Mouse (Mus musculus) intestine, embryonic 14.5 days (tissue): ENCODE measurements around the gene Spag17. TPM values are rescaled to one million over a fixed set of nuclear protein-coding genes. Genes with fewer than 3 reads are reported as not detected.
A peak's percentile ranks its signal among the peaks of the same experiment; 100 is the strongest.

Source experiments
- ATAC-seq: fragments of 200-750 bp; cut with Nextera tagmentation; replicated peaks from 2 replicates; pipeline ENCODE4 v1.8.0; 2017; ENCODE audit warnings: low read depth, moderate number of reproducible peaks, moderate TSS enrichment, moderate library complexity; ENCODE audit not compliant: low FRiP score, low TSS enrichment
- DNase-seq: peaks from one replicate; pipeline ENCODE4 v3.0.0-alpha.2; 2018; ENCODE audit warnings: low spot score
- H3K27ac ChIP-seq: fragments of 300-500 bp; sonication (generic); 2 replicates; pipeline ENCODE4 v1.5.1; 2014; ENCODE audit warnings: low read depth, mild to moderate bottlenecking, control low read depth
- H3K27me3 ChIP-seq: fragments of 300-500 bp; sonication (generic); replicated peaks from 2 replicates; pipeline ENCODE4 v1.6.1; 2014; ENCODE audit warnings: low read length, control low read depth; ENCODE audit not compliant: control insufficient read depth, insufficient read depth
- H3K36me3 ChIP-seq: fragments of 300-500 bp; sonication (generic); 2 replicates; pipeline ENCODE4 v1.6.1; 2014; ENCODE audit warnings: low read length, control low read depth; ENCODE audit not compliant: control insufficient read depth, insufficient read depth
- H3K4me1 ChIP-seq: fragments of 300-500 bp; sonication (generic); replicated peaks from 2 replicates; pipeline ENCODE4 v1.6.1; 2014; ENCODE audit warnings: low read length, control low read depth, mixed read lengths; ENCODE audit not compliant: control insufficient read depth, insufficient read depth
- H3K4me2 ChIP-seq: fragments of 300-500 bp; sonication (generic); 2 replicates; pipeline ENCODE4 v1.6.1; 2014; ENCODE audit warnings: low read length
- H3K4me3 ChIP-seq: fragments of 300-500 bp; sonication (generic); 2 replicates; pipeline ENCODE4 v1.5.1; 2014; ENCODE audit warnings: low read depth, low read length, control low read depth, mixed read lengths
- H3K9ac ChIP-seq: fragments of 300-500 bp; sonication (generic); 2 replicates; pipeline ENCODE4 v1.6.1; 2014; ENCODE audit warnings: mild to moderate bottlenecking, low read length
- H3K9me3 ChIP-seq: fragments of 300-500 bp; sonication (generic); 2 replicates; pipeline ENCODE4 v1.6.1; 2016; ENCODE audit warnings: low read length, control low read depth; ENCODE audit not compliant: control insufficient read depth
- WGBS: fragments of 180-500 bp; shearing (Covaris S2); extraction: QIAGEN DNeasy Blood & Tissue Kit; methylation state at CpG from one replicate; pipeline ENCODE4 v1.1.7; 2014; 5-methylcytosine and 5-hydroxymethylcytosine counted together
- polyA plus RNA-seq: library from polyadenylated mRNA; unstranded; fragments of >200 nt; fragmentation: Nextera tagmentation; extraction: Ambion mirVana; gene quantifications from 2 replicates; pipeline ENCODE4 v1.2.1, GENCODE M21; 2014

The Spag17 gene
- polyA plus RNA-seq, 1 experiment from 2014 or later: 0.19 TPM

GRCm38 (mm10) chr3:99945171-99945570 is 60.0 kb downstream of the Spag17 start:
- ATAC-seq (no peak), DNase-seq (no peak)
- Histone ChIP-seq H3K36me3 (no peaks in the 10 kb centered on the region), H3K4me3 (no peak overlapping the region), H3K9ac (no peak overlapping the region), H3K27ac (no peak overlapping the region), H3K4me2 (no peak overlapping the region), H3K4me1 (no peaks in the 10 kb centered on the region), H3K27me3 (no peaks in the 10 kb centered on the region), H3K9me3 (no peaks in the 10 kb centered on the region)
- WGBS: 60% methylated on average over 2 of the region's 2 CpGs

GRCm38 (mm10) chr3:99954039-99954602 is 68.9 kb downstream of the Spag17 start:
- Histone ChIP-seq H3K4me3 (no peak overlapping the region), H3K4me1 (no peaks in the 10 kb centered on the region), H3K27ac (no peak overlapping the region), H3K9me3 (no peaks in the 10 kb centered on the region), H3K4me2 (no peak overlapping the region), H3K36me3 (no peaks in the 10 kb centered on the region), H3K27me3 (no peaks in the 10 kb centered on the region), H3K9ac (no peak overlapping the region)
- WGBS: 71% methylated on average over 9 of the region's 9 CpGs
- no peak for ATAC-seq
- no peak for DNase-seq

- H3K9me3 ChIP-seq: no peaks in the 10 kb centered on the region
- H3K4me2 ChIP-seq: no peak overlapping the region
- H3K4me1 ChIP-seq: no peaks in the 10 kb centered on the region
- H3K36me3 ChIP-seq: no peaks in the 10 kb centered on the region
- no peak overlapping the region for H3K4me3 ChIP-seq
- no peak overlapping the region for H3K9ac ChIP-seq
- no peak for ATAC-seq
- DNase-seq: no peak
- no peaks in the 10 kb centered on the region for H3K27me3 ChIP-seq
- H3K27ac ChIP-seq: no peak overlapping the region
These were observed 71.3 kb downstream of the Spag17 start for GRCm38 (mm10) chr3:99956517-99956916.

- H3K27ac ChIP-seq: no peak overlapping the region
- no peak for ATAC-seq
- no peak overlapping the region for H3K4me3 ChIP-seq
- H3K4me1 ChIP-seq: no peaks in the 10 kb centered on the region
- no peaks in the 10 kb centered on the region for H3K36me3 ChIP-seq
- no peak overlapping the region for H3K9ac ChIP-seq
- H3K4me2 ChIP-seq: no peak overlapping the region
- H3K9me3 ChIP-seq: no peaks in the 10 kb centered on the region
- 66% methylated on average over 7 of the region's 7 CpGs for WGBS
- no peak for DNase-seq
- H3K27me3 ChIP-seq: no peaks in the 10 kb centered on the region
These were observed 74.7 kb downstream of the Spag17 start for GRCm38 (mm10) chr3:99959805-99960485.

DNA sequence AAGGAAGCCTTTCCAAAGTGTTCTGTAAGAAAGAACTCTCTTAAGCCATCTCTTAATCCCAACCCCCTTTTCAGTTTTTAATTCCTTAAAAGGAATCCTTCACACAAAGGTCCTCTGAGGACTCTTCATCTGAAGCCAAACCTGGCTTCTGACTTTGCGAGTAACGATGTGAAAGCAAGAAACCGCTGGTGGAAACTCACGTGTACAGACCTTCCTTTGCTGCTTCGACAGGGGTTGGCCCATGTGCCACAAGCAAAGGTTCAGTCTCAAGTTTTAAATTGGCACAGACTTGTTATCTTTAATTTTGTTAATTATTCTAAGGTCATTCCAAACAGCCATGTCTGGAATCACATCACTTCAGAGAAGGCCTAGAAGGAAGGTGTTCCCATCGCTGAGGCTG is 79.1 kb downstream of the Spag17 start:
- H3K4me2 ChIP-seq: no peak overlapping the region

GRCm38 (mm10) chr3:99965863-99966262 is 80.7 kb downstream of the Spag17 start:
- no peak overlapping the region for H3K27ac ChIP-seq
- no peak overlapping the region for H3K4me2 ChIP-seq
- no peak overlapping the region for H3K9ac ChIP-seq
- 60% methylated on average over 4 of the region's 4 CpGs for WGBS
- DNase-seq: no peak
- no peaks in the 10 kb centered on the region for H3K27me3 ChIP-seq
- no peak for ATAC-seq
- H3K36me3 ChIP-seq: no peaks in the 10 kb centered on the region
- H3K9me3 ChIP-seq: no peaks in the 10 kb centered on the region
- no peak overlapping the region for H3K4me3 ChIP-seq
- no peaks in the 10 kb centered on the region; the same call in 1 of the 2 replicates for H3K4me1 ChIP-seq

More for the DNA sequence above, 79.1 kb downstream of the Spag17 start:
- Histone ChIP-seq H3K9ac (no peak overlapping the region), H3K36me3 (no peaks in the 10 kb centered on the region), H3K27me3 (no peaks in the 10 kb centered on the region), H3K9me3 (no peaks in the 10 kb centered on the region), H3K27ac (no peak overlapping the region), H3K4me3 (no peak overlapping the region), H3K4me1 (no peaks in the 10 kb centered on the region)
- no peak for ATAC-seq
- 86% methylated on average over 6 of the region's 6 CpGs for WGBS
- DNase-seq: no peak

- Histone ChIP-seq H3K27me3 (no peaks in the 10 kb centered on the region), H3K4me2 (no peak overlapping the region), H3K4me3 (no peak overlapping the region), H3K36me3 (no peaks in the 10 kb centered on the region), H3K4me1 (no peaks in the 10 kb centered on the region; the same call in 1 of the 2 replicates), H3K9me3 (no peaks in the 10 kb centered on the region), H3K9ac (no peak overlapping the region), H3K27ac (no peak overlapping the region)
- DNase-seq: no peak
- ATAC-seq: no peak
- WGBS: 55% methylated on average over 2 of the region's 2 CpGs
These were observed 81.1 kb downstream of the Spag17 start for GRCm38 (mm10) chr3:99966285-99966684.

DNA sequence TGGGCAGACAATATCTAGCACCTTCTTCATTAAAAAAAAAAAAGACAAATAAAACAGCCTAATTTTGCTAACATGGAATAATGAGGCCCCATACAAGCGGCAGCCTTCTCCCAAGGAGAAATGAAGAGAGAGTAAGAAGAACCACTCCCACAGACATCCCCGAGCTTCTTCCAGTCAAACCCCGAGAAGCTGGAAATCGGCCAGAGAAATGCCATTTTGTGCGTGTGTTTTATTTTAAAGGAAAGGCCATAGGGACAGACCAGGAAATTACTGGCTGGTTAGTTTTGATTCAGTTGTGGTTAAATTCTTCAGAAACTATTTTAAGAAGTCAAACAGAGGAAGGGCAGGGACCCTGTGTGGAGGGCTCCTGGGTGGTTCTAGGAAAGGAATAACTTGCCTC is 85.6 kb downstream of the Spag17 start:
- H3K9me3 ChIP-seq: no peaks in the 10 kb centered on the region
- H3K9ac ChIP-seq: no peak overlapping the region
- H3K27me3 ChIP-seq: no peaks in the 10 kb centered on the region
- H3K4me3 ChIP-seq: no peak overlapping the region
- WGBS: 21% methylated on average over 5 of the region's 5 CpGs
- H3K4me1 ChIP-seq: no peaks in the 10 kb centered on the region; the same call in 1 of the 2 replicates
- no peak for ATAC-seq
- no peaks in the 10 kb centered on the region for H3K36me3 ChIP-seq
- no peak overlapping the region for H3K27ac ChIP-seq
- no peak overlapping the region for H3K4me2 ChIP-seq
- peak; percentile 67 for DNase-seq

DNA sequence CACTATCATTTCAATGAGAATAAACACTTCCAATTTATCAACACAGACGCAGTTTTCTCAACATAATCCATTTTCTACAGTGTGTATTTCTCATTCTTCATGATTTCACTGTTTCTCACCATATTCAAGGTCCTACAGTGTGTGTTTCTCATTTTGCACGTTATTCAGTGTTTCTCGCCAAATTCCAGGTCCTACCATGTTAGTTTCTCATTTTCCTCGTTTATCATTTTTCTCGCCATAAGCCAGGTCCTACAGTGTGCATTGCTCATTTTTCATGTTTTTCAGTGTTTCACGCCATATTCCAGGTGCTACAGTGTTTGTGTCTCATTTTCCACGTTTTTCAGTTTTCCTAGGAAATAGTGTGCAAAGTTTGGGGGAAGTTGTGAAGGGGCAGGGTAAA is 95.8 kb downstream of the Spag17 start:
- no peak overlapping the region for H3K27ac ChIP-seq
- no peaks in the 10 kb centered on the region for H3K36me3 ChIP-seq
- H3K4me2 ChIP-seq: no peak overlapping the region
- H3K27me3 ChIP-seq: no peaks in the 10 kb centered on the region
- no peak overlapping the region for H3K9ac ChIP-seq
- no peaks in the 10 kb centered on the region for H3K4me1 ChIP-seq
- H3K9me3 ChIP-seq: no peaks in the 10 kb centered on the region
- no peak overlapping the region for H3K4me3 ChIP-seq
- 63% methylated on average over 7 of the region's 7 CpGs for WGBS
- ATAC-seq (no peak), DNase-seq (no peak)
